Mouse (Mus musculus): ENCODE measurements around the gene Maml2.

The Maml2 gene

GRCm38 (mm10) chr9:13665487-13665969, 367.8 kb downstream of the Maml2 start:
- no peak for DNase-seq (ENCODE audit: low read depth, low spot score)

GRCm38 (mm10) chr9:13667955-13668354, 370.2 kb downstream of the Maml2 start:
- DNase-seq (ENCODE audit: low read depth, low spot score): no peak

GRCm38 (mm10) chr9:13668742-13669141, 371.0 kb downstream of the Maml2 start:
- no peak for DNase-seq (ENCODE audit: low read depth, low spot score)

GRCm38 (mm10) chr9:13671125-13671769, 373.5 kb downstream of the Maml2 start:
- no peak for DNase-seq (ENCODE audit: low read depth, low spot score)

- no peak for DNase-seq (ENCODE audit: low read depth, low spot score)
Observed at GRCm38 (mm10) chr9:13673304-13673703, 375.5 kb downstream of the Maml2 start.

- no peak for DNase-seq (ENCODE audit: low read depth, low spot score)
Observed at GRCm38 (mm10) chr9:13678026-13678425, 380.3 kb downstream of the Maml2 start.

GRCm38 (mm10) chr9:13679696-13680095, 381.9 kb downstream of the Maml2 start:
- DNase-seq (ENCODE audit: low read depth, low spot score): no peak

- DNase-seq (ENCODE audit: low read depth, low spot score): no peak
Observed at GRCm38 (mm10) chr9:13681147-13681546, 383.4 kb downstream of the Maml2 start.

GRCm38 (mm10) chr9:13681581-13682038, 383.9 kb downstream of the Maml2 start:
- DNase-seq (ENCODE audit: low read depth, low spot score): peak; percentile 73

GRCm38 (mm10) chr9:13684327-13684934, 386.7 kb downstream of the Maml2 start:
- DNase-seq (ENCODE audit: low read depth, low spot score): no peak

GRCm38 (mm10) chr9:13686977-13687659, 389.4 kb downstream of the Maml2 start:
- DNase-seq (ENCODE audit: low read depth, low spot score): peak; percentile 81

GRCm38 (mm10) chr9:13688997-13689396, 391.2 kb downstream of the Maml2 start:
- DNase-seq (ENCODE audit: low read depth, low spot score): no peak

- DNase-seq (ENCODE audit: low read depth, low spot score): peak; percentile 77
Observed at GRCm38 (mm10) chr9:13690321-13690720, 392.6 kb downstream of the Maml2 start.

GRCm38 (mm10) chr9:13693693-13694284, 396.0 kb downstream of the Maml2 start:
- DNase-seq (ENCODE audit: low read depth, low spot score): no peak

GRCm38 (mm10) chr9:13694293-13694692, 396.5 kb downstream of the Maml2 start:
- no peak for DNase-seq (ENCODE audit: low read depth, low spot score)

- DNase-seq (ENCODE audit: low read depth, low spot score): peak; percentile 71
Observed at GRCm38 (mm10) chr9:13697041-13697811, 399.5 kb downstream of the Maml2 start.

- DNase-seq (ENCODE audit: low read depth, low spot score): no peak
Observed at GRCm38 (mm10) chr9:13697869-13698268, 400.1 kb downstream of the Maml2 start.

- DNase-seq (ENCODE audit: low read depth, low spot score): peak; percentile 97
Observed at GRCm38 (mm10) chr9:13699061-13699780, 401.5 kb downstream of the Maml2 start.

- DNase-seq (ENCODE audit: low read depth, low spot score): no peak
Observed at GRCm38 (mm10) chr9:13699781-13700116, 402.0 kb downstream of the Maml2 start.

GRCm38 (mm10) chr9:13701773-13702172, 404.0 kb downstream of the Maml2 start:
- DNase-seq (ENCODE audit: low read depth, low spot score): peak; percentile 39

- DNase-seq (ENCODE audit: low read depth, low spot score): no peak
Observed at GRCm38 (mm10) chr9:13703100-13703499, 405.3 kb downstream of the Maml2 start.
